Mouse (Mus musculus) MEL (cell line): ENCODE measurements around the gene Ltb4r2. TPM values are rescaled to one million over a fixed set of nuclear protein-coding genes. Genes with fewer than 3 reads are reported as not detected.
A peak's percentile ranks its signal among the peaks of the same experiment; 100 is the strongest.

Experiments used
- DNase-seq: peaks from one replicate; pipeline ENCODE4 v3.0.0; 2011; ENCODE audit warnings: low read depth, low spot score
- H3K27ac ChIP-seq: 2 replicates; pipeline ENCODE4 v1.5.1; 2012; ENCODE audit warnings: low read depth, mild to moderate bottlenecking, control low read depth, low read length, moderate library complexity; ENCODE audit not compliant: control insufficient read depth
- H3K27me3 ChIP-seq, 2 experiments: fragments of 150-350 bp in 1 of 2; sonication (generic) in 1 of 2; 2 replicates each; pipeline ENCODE4 v1.6.1; 2012; ENCODE audit warnings: low read length in 2 of 2, mild to moderate bottlenecking in 2 of 2, improper control_type of control experiment in 1 of 2, moderate library complexity in 1 of 2; ENCODE audit not compliant: insufficient read depth in 2 of 2, control insufficient read depth in 1 of 2
- H3K36me3 ChIP-seq, 2 experiments: 2 replicates each; pipeline ENCODE4 v1.6.1; 2012 to 2014; ENCODE audit warnings: low read length in 2 of 2, improper control_type of control experiment in 1 of 2, inconsistent platforms in 1 of 2, mild to moderate bottlenecking in 1 of 2; ENCODE audit not compliant: insufficient read depth in 2 of 2, control insufficient read depth in 1 of 2
- H3K4me1 ChIP-seq, 2 experiments: fragments of 150-350 bp in 1 of 2; sonication (generic) in 1 of 2; 2 replicates each; pipeline ENCODE4 v1.6.1; 2012; ENCODE audit warnings: low read length in 2 of 2, improper control_type of control experiment in 1 of 2, mild to moderate bottlenecking in 1 of 2; ENCODE audit not compliant: insufficient read depth in 2 of 2, control insufficient read depth in 1 of 2
- H3K4me3 ChIP-seq, 2 experiments: fragments of 150-350 bp in 1 of 2; sonication (generic) in 1 of 2; 2 replicates each; pipeline ENCODE4 v1.5.1; 2012; ENCODE audit warnings: low read depth in 2 of 2, low read length in 2 of 2, mild to moderate bottlenecking in 2 of 2, moderate library complexity in 2 of 2, control low read depth in 1 of 2, improper control_type of control experiment in 1 of 2; ENCODE audit not compliant: control insufficient read depth in 1 of 2, insufficient read depth in 1 of 2
- H3K79me2 ChIP-seq: 2 replicates; pipeline ENCODE4 v1.6.1; 2012; ENCODE audit warnings: mild to moderate bottlenecking, low read length, moderate library complexity; ENCODE audit not compliant: control insufficient read depth, poor library complexity, insufficient read depth
- H3K9ac ChIP-seq: 2 replicates; pipeline ENCODE4 v1.6.1; 2012; ENCODE audit warnings: low read depth, mild to moderate bottlenecking, control low read depth, low read length, moderate library complexity; ENCODE audit not compliant: control insufficient read depth, poor library complexity, severe bottlenecking
- H3K9me3 ChIP-seq: fragments of 150-350 bp; sonication (generic); replicated peaks from 2 replicates; pipeline ENCODE4 v1.6.1; 2012; ENCODE audit warnings: mild to moderate bottlenecking, low read length, improper control_type of control experiment, moderate library complexity; ENCODE audit not compliant: insufficient read depth
- BHLHE40 ChIP-seq: IDR thresholded peaks from 2 replicates; pipeline ENCODE4 v1.6.1; 2012; ENCODE audit warnings: low read depth, mild to moderate bottlenecking, inconsistent platforms, low read length, improper control_type of control experiment, borderline replicate concordance
- CHD1 ChIP-seq: IDR thresholded peaks from 2 replicates; pipeline ENCODE4 v1.6.1; 2012; ENCODE audit warnings: low read depth, mild to moderate bottlenecking, inconsistent platforms, low read length, improper control_type of control experiment
- CHD2 ChIP-seq: IDR thresholded peaks from 2 replicates; pipeline ENCODE4 v1.6.1; 2011; ENCODE audit warnings: low read length, improper control_type of control experiment
- CTCF ChIP-seq, 3 experiments: IDR thresholded peaks in 2 of 3; conservative IDR thresholded peaks in 1 of 3; 2 replicates each; pipeline ENCODE4 v1.5.1; 2011 to 2012; ENCODE audit warnings: low read length in 3 of 3, low read depth in 2 of 3, mild to moderate bottlenecking in 2 of 3, improper control_type of control experiment in 1 of 3, inconsistent platforms in 1 of 3, mixed read lengths in 1 of 3, moderate library complexity in 1 of 3; ENCODE audit not compliant: control insufficient read depth in 1 of 3, insufficient read depth in 1 of 3, poor library complexity in 1 of 3, severe bottlenecking in 1 of 3
- E2F4 ChIP-seq: IDR thresholded peaks from 2 replicates; pipeline ENCODE4 v1.6.1; 2011; ENCODE audit warnings: low read depth, low read length, improper control_type of control experiment, borderline replicate concordance
- ELF1 ChIP-seq: IDR thresholded peaks from 2 replicates; pipeline ENCODE4 v1.6.1; 2014; ENCODE audit warnings: low read depth, mild to moderate bottlenecking, inconsistent platforms, low read length, improper control_type of control experiment, moderate library complexity
- EP300 ChIP-seq, 2 experiments: IDR thresholded peaks; 2 replicates each; pipeline ENCODE4 v1.6.1; 2011; ENCODE audit warnings: improper control_type of control experiment in 2 of 2, low read length in 2 of 2, low read depth in 1 of 2, mild to moderate bottlenecking in 1 of 2
- ETS1 ChIP-seq: IDR thresholded peaks from 2 replicates; pipeline ENCODE4 v1.6.1; 2012; ENCODE audit warnings: low read depth, mild to moderate bottlenecking, inconsistent platforms, low read length, improper control_type of control experiment, moderate library complexity
- GATA1 ChIP-seq: IDR thresholded peaks from 2 replicates; pipeline ENCODE4 v1.6.1; 2011; ENCODE audit warnings: low read depth, low read length, improper control_type of control experiment
- HCFC1 ChIP-seq: IDR thresholded peaks from 2 replicates; pipeline ENCODE4 v1.6.1; 2012; ENCODE audit warnings: low read depth, mild to moderate bottlenecking, inconsistent platforms, low read length, improper control_type of control experiment, moderate library complexity
- JUND ChIP-seq: IDR thresholded peaks from 2 replicates; pipeline ENCODE4 v1.6.1; 2011; ENCODE audit warnings: low read depth, mild to moderate bottlenecking, improper control_type of control experiment, low read length
- KAT2A ChIP-seq: conservative IDR thresholded peaks from 2 replicates; pipeline ENCODE4 v1.6.1; 2012; ENCODE audit warnings: low read depth, low read length, improper control_type of control experiment, inconsistent platforms
- MAX ChIP-seq: IDR thresholded peaks from 2 replicates; pipeline ENCODE4 v1.6.1; 2011; ENCODE audit warnings: low read length, improper control_type of control experiment
- MAZ ChIP-seq: IDR thresholded peaks from 2 replicates; pipeline ENCODE4 v1.6.1; 2012; ENCODE audit warnings: low read depth, mild to moderate bottlenecking, inconsistent platforms, low read length, improper control_type of control experiment
- MEF2A ChIP-seq: IDR thresholded peaks from 2 replicates; pipeline ENCODE4 v1.6.1; 2014; ENCODE audit warnings: low read depth, mild to moderate bottlenecking, inconsistent platforms, low read length, improper control_type of control experiment; ENCODE audit not compliant: poor library complexity, insufficient replicate concordance, severe bottlenecking; ENCODE audit errors: extremely low read depth
- MXI1 ChIP-seq: IDR thresholded peaks from 2 replicates; pipeline ENCODE4 v1.6.1; 2011; ENCODE audit warnings: mild to moderate bottlenecking, low read depth, low read length, improper control_type of control experiment
- MYB ChIP-seq: IDR thresholded peaks from 2 replicates; pipeline ENCODE4 v1.6.1; 2011; ENCODE audit warnings: mild to moderate bottlenecking, low read depth, low read length, improper control_type of control experiment
- MYC ChIP-seq: IDR thresholded peaks from 2 replicates; pipeline ENCODE4 v1.6.1; 2011; ENCODE audit warnings: low read depth, mild to moderate bottlenecking, low read length, improper control_type of control experiment, moderate library complexity
- NRF1 ChIP-seq: IDR thresholded peaks from 2 replicates; pipeline ENCODE4 v1.6.1; 2014; ENCODE audit warnings: low read depth, mild to moderate bottlenecking, inconsistent platforms, low read length, improper control_type of control experiment, moderate library complexity; ENCODE audit not compliant: poor library complexity, insufficient read depth, severe bottlenecking
- POLR2A ChIP-seq, 2 experiments: IDR thresholded peaks; 2 replicates each; pipeline ENCODE4 v1.6.1; 2011 to 2012; ENCODE audit warnings: low read length in 2 of 2, mild to moderate bottlenecking in 2 of 2, control low read depth in 1 of 2, improper control_type of control experiment in 1 of 2, low read depth in 1 of 2, moderate library complexity in 1 of 2; ENCODE audit not compliant: control insufficient read depth in 1 of 2, insufficient read depth in 1 of 2, poor library complexity in 1 of 2
- RAD21 ChIP-seq: IDR thresholded peaks from 2 replicates; pipeline ENCODE4 v1.6.1; 2011; ENCODE audit warnings: mild to moderate bottlenecking, low read depth, low read length, improper control_type of control experiment
- RCOR1 ChIP-seq: IDR thresholded peaks from 2 replicates; pipeline ENCODE4 v1.6.1; 2012; ENCODE audit warnings: low read depth, mild to moderate bottlenecking, inconsistent platforms, low read length, improper control_type of control experiment
- SIN3A ChIP-seq: IDR thresholded peaks from 2 replicates; pipeline ENCODE4 v1.6.1; 2012; ENCODE audit warnings: low read length, improper control_type of control experiment, inconsistent platforms
- SMC3 ChIP-seq: IDR thresholded peaks from 2 replicates; pipeline ENCODE4 v1.6.1; 2011; ENCODE audit warnings: low read depth, low read length, improper control_type of control experiment
- TAL1 ChIP-seq: IDR thresholded peaks from 2 replicates; pipeline ENCODE4 v1.6.1; 2012; ENCODE audit warnings: mild to moderate bottlenecking, inconsistent platforms, low read length, moderate library complexity, mixed read lengths
- TCF12 ChIP-seq: IDR thresholded peaks from 2 replicates; pipeline ENCODE4 v1.6.1; 2014; ENCODE audit warnings: low read depth, mild to moderate bottlenecking, inconsistent platforms, low read length, improper control_type of control experiment, moderate library complexity
- UBTF ChIP-seq: IDR thresholded peaks from 2 replicates; pipeline ENCODE4 v1.6.1; 2012; ENCODE audit warnings: low read depth, mild to moderate bottlenecking, inconsistent platforms, low read length, improper control_type of control experiment, moderate library complexity, borderline replicate concordance; ENCODE audit not compliant: insufficient read depth
- USF1 ChIP-seq: IDR thresholded peaks from 2 replicates; pipeline ENCODE4 v1.6.1; 2014; ENCODE audit warnings: low read depth, mild to moderate bottlenecking, inconsistent platforms, low read length, improper control_type of control experiment, moderate library complexity
- USF2 ChIP-seq, 2 experiments: IDR thresholded peaks; 2 replicates each; pipeline ENCODE4 v1.6.1; 2011 to 2012; ENCODE audit warnings: improper control_type of control experiment in 2 of 2, low read length in 2 of 2, borderline replicate concordance in 1 of 2, inconsistent platforms in 1 of 2, low read depth in 1 of 2, mild to moderate bottlenecking in 1 of 2; ENCODE audit not compliant: insufficient read depth in 1 of 2
- ZC3H11A ChIP-seq: IDR thresholded peaks from 2 replicates; pipeline ENCODE4 v1.6.1; 2012; ENCODE audit warnings: low read depth, mild to moderate bottlenecking, inconsistent platforms, low read length, improper control_type of control experiment
- ZKSCAN1 ChIP-seq: IDR thresholded peaks from 2 replicates; pipeline ENCODE4 v1.6.1; 2012; ENCODE audit warnings: low read depth, mild to moderate bottlenecking, inconsistent platforms, low read length, improper control_type of control experiment, moderate library complexity
- ZMIZ1 ChIP-seq: IDR thresholded peaks from 2 replicates; pipeline ENCODE4 v1.6.1; 2012; ENCODE audit warnings: low read depth, mild to moderate bottlenecking, inconsistent platforms, low read length, improper control_type of control experiment, moderate library complexity
- ZNF384 ChIP-seq: IDR thresholded peaks from 2 replicates; pipeline ENCODE4 v1.6.1; 2012; ENCODE audit warnings: low read depth, mild to moderate bottlenecking, inconsistent platforms, low read length, improper control_type of control experiment
- polyA plus RNA-seq, 2 experiments: library from polyadenylated mRNA; stranded (reverse) in 1 of 2; unstranded in 1 of 2; fragments of >175 nt in 1 of 2; fragments of >200 nt in 1 of 2; gene quantifications; 2 replicates each; pipeline versions ENCODE4 v1.2.1 to v1.2.4; 2012; ENCODE audit warnings: low replicate concordance in 2 of 2, low read depth in 1 of 2; ENCODE audit not compliant: insufficient read length in 2 of 2, insufficient read depth in 1 of 2, missing spikeins in 1 of 2
- total RNA-seq: library from RNA; depleted of rRNA; stranded (reverse); fragments of 300-350 nt; gene quantifications from 2 replicates; pipeline ENCODE4 v1.2.3, GENCODE M21; 2012

Gene Ltb4r2
- total and polyA plus RNA-seq, 3 experiments, result 0.19 to 0.52 TPM; not detected in 1

DNA sequence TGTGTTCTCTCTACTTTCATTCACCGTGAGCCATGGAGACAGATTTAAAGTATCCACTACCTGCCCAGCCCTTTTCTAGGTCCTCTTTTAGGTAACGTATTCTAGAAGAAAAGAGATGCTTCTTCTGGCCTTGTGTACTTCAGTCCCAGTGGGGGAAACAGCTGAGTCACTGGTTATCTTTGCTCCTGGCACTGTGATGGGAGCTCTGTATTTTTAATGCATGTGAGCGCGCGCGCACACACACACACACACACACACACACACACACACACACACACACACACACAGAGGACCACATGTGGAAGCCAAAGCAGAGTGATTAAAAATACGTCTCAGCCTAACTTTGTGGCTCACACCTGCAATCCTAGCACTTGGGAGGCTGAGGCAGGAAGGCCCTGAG, 37.8 kb upstream of the Ltb4r2 start (continued):
- TF ChIP-seq MAZ, result 0 out of 2 replicates have a peak, but pooled peaks have one; percentile 15
- TF ChIP-seq RCOR1, result peak; percentile 60; the same call in 1 of the 2 replicates
- TF ChIP-seq, all 39 proteins: peak for 17

DNA sequence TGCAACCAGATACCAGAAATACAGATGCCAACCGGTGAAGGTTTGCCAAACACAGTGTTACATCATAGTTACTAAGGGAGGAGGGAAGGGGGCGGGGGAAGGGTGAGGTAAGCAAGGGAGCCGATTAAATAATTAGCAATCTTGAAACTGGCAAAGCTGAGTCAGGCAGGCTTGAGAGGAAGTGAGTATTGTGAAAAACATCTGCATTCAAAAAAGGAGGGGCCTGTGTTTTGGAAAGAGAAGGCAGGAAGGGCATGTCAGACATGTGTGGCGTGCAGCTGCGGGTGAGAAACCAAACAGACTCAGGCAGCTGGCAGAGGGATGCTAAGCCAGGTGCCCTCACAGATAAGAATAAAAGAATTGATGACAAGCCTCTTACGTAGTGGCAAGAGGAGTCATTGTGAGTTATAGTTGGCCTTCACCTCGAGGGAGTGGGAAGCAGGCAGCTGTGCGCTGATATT, 36.8 kb upstream of the Ltb4r2 start:
- peak; percentile 83 for DNase-seq
- Histone ChIP-seq H3K27me3 (no peaks in the 10 kb centered on the region), H3K4me1 (peaks cover 19 to 28% of the 10 kb centered on the region in 2 experiments)
- TF ChIP-seq CHD2 (no peak), CTCF (IDR thresholded peaks at IDR 0.05 in 2 of 3, conservative IDR thresholded peaks at IDR 0.05 in 1 of 3; ENCODE audit: control insufficient read depth in 1 of 3, insufficient read depth in 1 of 3, low read depth in 2 of 3, low read length in 3 of 3, poor library complexity in 1 of 3, severe bottlenecking in 1 of 3) (no peak), POLR2A (IDR thresholded peaks at IDR 0.05; ENCODE audit: control insufficient read depth in 1 of 2, insufficient read depth in 1 of 2, low read depth in 1 of 2, low read length in 2 of 2, poor library complexity in 1 of 2) (no peak), MEF2A (no peak), KAT2A (no peak), MAZ (peak; percentile 71; the same call in 1 of the 2 replicates), GATA1 (peak; percentile 57), SIN3A (peak; percentile 64; the same call in 1 of the 2 replicates), ZKSCAN1 (no peak), MYB (no peak), HCFC1 (no peak), ZC3H11A (0 out of 2 replicates have a peak, but pooled peaks have one; percentile 12), TAL1 (peak; percentile 80), ZMIZ1 (no peak), ELF1 (0 out of 2 replicates have a peak, but pooled peaks have one; percentile 39), BHLHE40 (peak; percentile 58; the same call in 1 of the 2 replicates), MYC (peak; percentile 76; the same call in 1 of the 2 replicates), USF1 (no peak), CHD1 (no peak), E2F4 (no peak), RCOR1 (peak; percentile 59; the same call in 1 of the 2 replicates), ZNF384 (no peak), TCF12 (peak; percentile 90), ETS1 (peak; percentile 96), MXI1 (peak; percentile 60), JUND (0 out of 2 replicates have a peak, but pooled peaks have one; percentile 39), MAX (peak; percentile 73), UBTF (no peak), RAD21 (no peak), SMC3 (0 out of 2 replicates have a peak, but pooled peaks have one; percentile 15), EP300 (IDR thresholded peaks at IDR 0.05; ENCODE audit: low read depth in 1 of 2, low read length in 2 of 2) (peak in 1 of 2 experiments; percentile 59; a peak in 2 of 4 replicates), USF2 (IDR thresholded peaks at IDR 0.05; ENCODE audit: borderline replicate concordance in 1 of 2, insufficient read depth in 1 of 2, low read depth in 1 of 2, low read length in 2 of 2) (no peak), NRF1 (0 out of 2 replicates have a peak, but pooled peaks have one; percentile 17)

More for the DNA sequence above, 36.8 kb upstream of the Ltb4r2 start:
- H3K9ac ChIP-seq, result no peak overlapping the region
- peak overlapping the region; percentile 38; the same call in 1 of the 2 replicates for H3K27ac ChIP-seq
- H3K9me3 ChIP-seq, result no peaks in the 10 kb centered on the region
- H3K4me3 ChIP-seq, result no peak overlapping the region; a peak in 1 of 4 replicates
- peaks cover 0 to 27% of the 10 kb centered on the region in 2 experiments; a peak in 2 of 4 replicates for H3K36me3 ChIP-seq
- H3K79me2 ChIP-seq, result peaks cover 2% of the 10 kb centered on the region; the same call in 1 of the 2 replicates
